Mouse (Mus musculus): ENCODE data around the gene Krtap10-4.
"Not testable (repeated sequence)": the region's sequence is repeated elsewhere in the genome, so short reads cannot be mapped to it uniquely, and the experiment has no call there.

Krtap10-4 gene

DNA sequence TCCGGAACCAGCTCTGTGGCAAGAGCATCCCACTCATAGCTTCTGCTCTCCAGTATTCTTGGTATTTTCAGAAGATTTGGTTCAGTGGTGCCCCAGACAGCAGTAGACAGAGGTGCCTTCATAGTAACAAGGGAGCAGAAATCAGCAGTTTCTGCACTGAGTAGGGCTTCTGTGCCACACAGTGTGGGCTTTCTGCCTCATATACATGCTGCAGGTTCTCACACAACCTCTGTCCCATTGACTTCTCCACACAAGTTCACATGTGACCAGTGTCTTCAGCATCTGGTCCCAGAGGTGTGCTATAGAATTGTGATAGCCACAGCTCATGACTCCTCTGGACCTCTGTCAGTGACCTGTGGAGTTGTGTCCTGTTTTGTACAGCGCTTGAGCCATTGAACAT is 38.3 kb downstream of the Krtap10-4 start:
- no peak for DNase-seq (ENCODE audit: low read depth, low spot score)

GRCm38 (mm10) chr10:77787876-77788275 is 39.0 kb downstream of the Krtap10-4 start, which contains the start of gene Gm7137:
Gene Gm7137 (minus strand): TSS chr10:77788200.
- not testable (repeated sequence) for DNase-seq (ENCODE audit: low read depth, low spot score)

DNA sequence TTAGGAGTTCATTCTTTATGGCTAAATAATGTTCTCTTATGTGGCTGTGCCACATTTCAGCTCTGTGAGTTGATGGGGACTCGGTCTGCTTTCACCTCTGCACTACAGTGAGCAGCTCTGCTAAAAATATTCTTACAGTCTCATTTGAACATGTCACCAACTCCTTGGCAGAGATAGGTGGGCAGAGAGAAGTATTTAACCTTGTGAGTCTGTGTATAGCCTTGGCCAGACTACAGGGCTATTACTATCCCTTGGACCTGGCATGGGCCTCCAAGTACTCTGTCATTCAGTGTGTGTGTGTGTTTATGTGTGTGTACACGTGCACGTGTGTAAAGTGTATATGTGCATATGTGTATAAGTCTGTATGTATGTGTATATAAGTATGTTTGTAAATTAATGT is 43.5 kb downstream of the Krtap10-4 start:
- not testable (repeated sequence) for DNase-seq (ENCODE audit: low read depth, low spot score)

DNA sequence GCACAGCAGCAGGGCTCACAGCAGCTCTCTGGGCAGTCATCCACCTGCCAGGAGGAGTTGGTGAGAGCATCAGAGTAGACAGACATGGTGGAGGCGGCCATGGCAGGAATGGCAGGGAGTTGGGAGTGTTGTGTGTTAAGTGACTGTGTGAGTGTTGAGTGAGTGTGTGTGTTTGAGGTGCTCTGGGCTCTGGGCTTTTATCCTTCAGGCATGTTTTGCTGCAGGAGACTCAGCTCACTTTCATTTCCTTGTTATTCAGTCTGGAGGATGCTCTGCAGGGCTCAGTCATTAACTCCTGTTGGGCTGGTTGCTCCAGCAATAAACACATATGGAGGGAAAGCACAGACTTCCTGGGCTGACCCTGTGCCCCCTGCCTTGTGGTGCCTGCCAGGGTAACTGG is 44.5 kb downstream of the Krtap10-4 start, which contains the start of gene Gm3250:
Gene Gm3250 (minus strand): TSS at position 101 of the 400 bp plus-strand sequence.
- not testable (repeated sequence) for DNase-seq (ENCODE audit: low read depth, low spot score)

- DNase-seq (ENCODE audit: low read depth, low spot score) = not testable (repeated sequence)
Measured at GRCm38 (mm10) chr10:77776844-77777243, 50.1 kb downstream of the Krtap10-4 start, which contains the start of gene Gm7138. Gene Gm7138 (minus strand): TSS chr10:77776944.

Data from WW6 (cell line).